Mouse (Mus musculus) lung, adult 2 months (tissue): Measurements from ENCODE around the gene Npl.

Experiments
- CTCF ChIP-seq: fragments of 200-500 bp; IDR thresholded peaks from 2 replicates; pipeline ENCODE4 v1.5.1; 2011; ENCODE audit warnings: mild to moderate bottlenecking, low read length, control low read depth; ENCODE audit not compliant: insufficient read depth
- POLR2A ChIP-seq: fragments of 200-500 bp; IDR thresholded peaks from 2 replicates; pipeline ENCODE4 v1.6.1; 2011; ENCODE audit warnings: low read depth, mild to moderate bottlenecking, control low read depth, low read length, borderline replicate concordance; ENCODE audit errors: extremely low read depth

- no peak for TF ChIP-seq CTCF
- no peak for TF ChIP-seq POLR2A
These were observed 96.7 kb downstream of the Npl start for GRCm38 (mm10) chr1:153453146-153453642.
